Mouse (Mus musculus): Measurements from ENCODE around the gene Mrps18a. TPM values are rescaled to one million over a fixed set of nuclear protein-coding genes. Genes with fewer than 3 reads are reported as not detected.

Gene Mrps18a
- polyA plus RNA-seq, 1 experiment from 2014 or later, result 158 TPM

GRCm38 (mm10) chr17:46086341-46086870, 24.4 kb upstream of the Mrps18a start:
- H3K4me2 ChIP-seq (ENCODE audit: low read length), result no peak overlapping the region
- no peaks in the 10 kb centered on the region for H3K9me3 ChIP-seq (replicated peaks; ENCODE audit: control insufficient read depth, low read length, poor library complexity, severe bottlenecking)
- H3K27ac ChIP-seq (ENCODE audit: low read length), result no peak overlapping the region
- H3K4me1 ChIP-seq (ENCODE audit: control insufficient read depth, insufficient read depth, low read length), result 0 out of 2 replicates have a peak, but pooled peaks cover 3% of the 10 kb centered on the region
- no peak overlapping the region for H3K4me3 ChIP-seq (ENCODE audit: low read depth, low read length)
- no peak for ATAC-seq
- H3K9ac ChIP-seq (ENCODE audit: low read depth, low read length), result no peak overlapping the region
- no peaks in the 10 kb centered on the region for H3K36me3 ChIP-seq (ENCODE audit: control insufficient read depth, insufficient read depth, low read length)
- no peaks in the 10 kb centered on the region for H3K27me3 ChIP-seq (ENCODE audit: control insufficient read depth, insufficient read depth, low read depth, low read length)
- WGBS, result 62% methylated on average over 17 of the region's 17 CpGs

GRCm38 (mm10) chr17:46091351-46091750, 19.4 kb upstream of the Mrps18a start:
- ATAC-seq, result no peak
- H3K27ac ChIP-seq (ENCODE audit: low read length), result no peak overlapping the region
- 78% methylated on average over 1 of the region's 1 CpGs for WGBS
- H3K36me3 ChIP-seq (ENCODE audit: control insufficient read depth, insufficient read depth, low read length), result no peaks in the 10 kb centered on the region
- H3K9ac ChIP-seq (ENCODE audit: low read depth, low read length), result no peak overlapping the region
- no peaks in the 10 kb centered on the region for H3K27me3 ChIP-seq (ENCODE audit: control insufficient read depth, insufficient read depth, low read depth, low read length)
- H3K4me1 ChIP-seq (ENCODE audit: control insufficient read depth, insufficient read depth, low read length), result no peaks in the 10 kb centered on the region
- H3K9me3 ChIP-seq (replicated peaks; ENCODE audit: control insufficient read depth, low read length, poor library complexity, severe bottlenecking), result no peaks in the 10 kb centered on the region
- H3K4me2 ChIP-seq (ENCODE audit: low read length), result no peak overlapping the region
- H3K4me3 ChIP-seq (ENCODE audit: low read depth, low read length), result no peak overlapping the region

- H3K27me3 ChIP-seq (ENCODE audit: control insufficient read depth, insufficient read depth, low read depth, low read length), result no peaks in the 10 kb centered on the region
- no peaks in the 10 kb centered on the region for H3K9me3 ChIP-seq (replicated peaks; ENCODE audit: control insufficient read depth, low read length, poor library complexity, severe bottlenecking)
- no peak overlapping the region for H3K4me2 ChIP-seq (ENCODE audit: low read length)
- H3K4me3 ChIP-seq (ENCODE audit: low read depth, low read length), result no peak overlapping the region
- WGBS, result 85% methylated on average over 14 of the region's 14 CpGs
- H3K9ac ChIP-seq (ENCODE audit: low read depth, low read length), result no peak overlapping the region
- no peak overlapping the region for H3K27ac ChIP-seq (ENCODE audit: low read length)
- ATAC-seq, result no peak
- no peaks in the 10 kb centered on the region for H3K4me1 ChIP-seq (ENCODE audit: control insufficient read depth, insufficient read depth, low read length)
- no peaks in the 10 kb centered on the region for H3K36me3 ChIP-seq (ENCODE audit: control insufficient read depth, insufficient read depth, low read length)
These were observed 18.9 kb upstream of the Mrps18a start for GRCm38 (mm10) chr17:46091899-46092298.

- H3K27ac ChIP-seq (ENCODE audit: low read length), result no peak overlapping the region
- H3K27me3 ChIP-seq (ENCODE audit: control insufficient read depth, insufficient read depth, low read depth, low read length), result no peaks in the 10 kb centered on the region
- ATAC-seq, result no peak
- H3K9ac ChIP-seq (ENCODE audit: low read depth, low read length), result no peak overlapping the region
- H3K4me2 ChIP-seq (ENCODE audit: low read length), result no peak overlapping the region
- no peaks in the 10 kb centered on the region for H3K4me1 ChIP-seq (ENCODE audit: control insufficient read depth, insufficient read depth, low read length)
- no peak overlapping the region for H3K4me3 ChIP-seq (ENCODE audit: low read depth, low read length)
- no peaks in the 10 kb centered on the region for H3K36me3 ChIP-seq (ENCODE audit: control insufficient read depth, insufficient read depth, low read length)
- WGBS, result 80% methylated on average over 8 of the region's 8 CpGs
- no peaks in the 10 kb centered on the region for H3K9me3 ChIP-seq (replicated peaks; ENCODE audit: control insufficient read depth, low read length, poor library complexity, severe bottlenecking)
These were observed 12.3 kb upstream of the Mrps18a start for GRCm38 (mm10) chr17:46098525-46098924.

GRCm38 (mm10) chr17:46101906-46102305, 8.9 kb upstream of the Mrps18a start:
- Histone ChIP-seq H3K4me2 (ENCODE audit: low read length) (no peak overlapping the region), H3K4me1 (ENCODE audit: control insufficient read depth, insufficient read depth, low read length) (no peaks in the 10 kb centered on the region), H3K9me3 (replicated peaks; ENCODE audit: control insufficient read depth, low read length, poor library complexity, severe bottlenecking) (no peaks in the 10 kb centered on the region), H3K27me3 (ENCODE audit: control insufficient read depth, insufficient read depth, low read depth, low read length) (no peaks in the 10 kb centered on the region), H3K27ac (ENCODE audit: low read length) (no peak overlapping the region), H3K9ac (ENCODE audit: low read depth, low read length) (no peak overlapping the region), H3K4me3 (ENCODE audit: low read depth, low read length) (no peak overlapping the region), H3K36me3 (ENCODE audit: control insufficient read depth, insufficient read depth, low read length) (no peaks in the 10 kb centered on the region)
- 93% methylated on average over 9 of the region's 9 CpGs for WGBS
- no peak for ATAC-seq

- WGBS, result 30% methylated on average over 8 of the region's 8 CpGs
- H3K27me3 ChIP-seq (ENCODE audit: control insufficient read depth, insufficient read depth, low read depth, low read length), result peaks cover 3% of the 10 kb centered on the region; the same call in 1 of the 2 replicates
- H3K9ac ChIP-seq (ENCODE audit: low read depth, low read length), result no peak overlapping the region
- no peaks in the 10 kb centered on the region for H3K36me3 ChIP-seq (ENCODE audit: control insufficient read depth, insufficient read depth, low read length)
- H3K4me1 ChIP-seq (ENCODE audit: control insufficient read depth, insufficient read depth, low read length), result no peaks in the 10 kb centered on the region
- H3K4me2 ChIP-seq (ENCODE audit: low read length), result no peak overlapping the region
- no peak for ATAC-seq
- no peak overlapping the region for H3K27ac ChIP-seq (ENCODE audit: low read length)
- no peak overlapping the region for H3K4me3 ChIP-seq (ENCODE audit: low read depth, low read length)
- H3K9me3 ChIP-seq (replicated peaks; ENCODE audit: control insufficient read depth, low read length, poor library complexity, severe bottlenecking), result no peaks in the 10 kb centered on the region
These were observed 8.1 kb upstream of the Mrps18a start for GRCm38 (mm10) chr17:46102608-46103159.

GRCm38 (mm10) chr17:46104487-46104886, 6.3 kb upstream of the Mrps18a start:
- WGBS, result 62% methylated on average over 12 of the region's 12 CpGs
- Histone ChIP-seq H3K4me3 (ENCODE audit: low read depth, low read length) (no peak overlapping the region), H3K9me3 (replicated peaks; ENCODE audit: control insufficient read depth, low read length, poor library complexity, severe bottlenecking) (no peaks in the 10 kb centered on the region), H3K36me3 (ENCODE audit: control insufficient read depth, insufficient read depth, low read length) (no peaks in the 10 kb centered on the region), H3K27ac (ENCODE audit: low read length) (no peak overlapping the region), H3K4me2 (ENCODE audit: low read length) (no peak overlapping the region), H3K9ac (ENCODE audit: low read depth, low read length) (no peak overlapping the region), H3K4me1 (ENCODE audit: control insufficient read depth, insufficient read depth, low read length) (no peaks in the 10 kb centered on the region), H3K27me3 (ENCODE audit: control insufficient read depth, insufficient read depth, low read depth, low read length) (peaks cover 6% of the 10 kb centered on the region; the same call in 1 of the 2 replicates)
- no peak for ATAC-seq

GRCm38 (mm10) chr17:46108286-46108685, 2.5 kb upstream of the Mrps18a start:
- H3K27me3 ChIP-seq (ENCODE audit: control insufficient read depth, insufficient read depth, low read depth, low read length), result peaks cover 6% of the 10 kb centered on the region; the same call in 1 of the 2 replicates
- no peak overlapping the region for H3K4me3 ChIP-seq (ENCODE audit: low read depth, low read length)
- no peak overlapping the region for H3K9ac ChIP-seq (ENCODE audit: low read depth, low read length)
- peaks cover 13% of the 10 kb centered on the region for H3K4me1 ChIP-seq (ENCODE audit: control insufficient read depth, insufficient read depth, low read length)
- H3K36me3 ChIP-seq (ENCODE audit: control insufficient read depth, insufficient read depth, low read length), result no peaks in the 10 kb centered on the region
- no peak overlapping the region for H3K4me2 ChIP-seq (ENCODE audit: low read length)
- no peaks in the 10 kb centered on the region for H3K9me3 ChIP-seq (replicated peaks; ENCODE audit: control insufficient read depth, low read length, poor library complexity, severe bottlenecking)
- WGBS, result 78% methylated on average over 4 of the region's 4 CpGs
- ATAC-seq, result no peak
- H3K27ac ChIP-seq (ENCODE audit: low read length), result no peak overlapping the region

GRCm38 (mm10) chr17:46115489-46115888, 4.7 kb downstream of the Mrps18a start:
- no peaks in the 10 kb centered on the region for H3K9me3 ChIP-seq (replicated peaks; ENCODE audit: control insufficient read depth, low read length, poor library complexity, severe bottlenecking)
- H3K9ac ChIP-seq (ENCODE audit: low read depth, low read length), result no peak overlapping the region
- 74% methylated on average over 2 of the region's 2 CpGs for WGBS
- H3K36me3 ChIP-seq (ENCODE audit: control insufficient read depth, insufficient read depth, low read length), result peaks cover 6% of the 10 kb centered on the region; the same call in 1 of the 2 replicates
- H3K4me2 ChIP-seq (ENCODE audit: low read length), result no peak overlapping the region
- no peak for ATAC-seq
- no peaks in the 10 kb centered on the region for H3K27me3 ChIP-seq (ENCODE audit: control insufficient read depth, insufficient read depth, low read depth, low read length)
- H3K4me3 ChIP-seq (ENCODE audit: low read depth, low read length), result no peak overlapping the region
- H3K27ac ChIP-seq (ENCODE audit: low read length), result no peak overlapping the region
- H3K4me1 ChIP-seq (ENCODE audit: control insufficient read depth, insufficient read depth, low read length), result peaks cover 13% of the 10 kb centered on the region

Data from midbrain, embryonic 16.5 days (tissue).